Mouse (Mus musculus): Measurements from ENCODE around the gene Kdm2b.

The Kdm2b gene

GRCm38 (mm10) chr5:122832536-122832935 lies 157.1 kb downstream of the Kdm2b start:
- DNase-seq: peak in 1 of 2 experiments; percentile 35

GRCm38 (mm10) chr5:122825099-122825498 lies 164.5 kb downstream of the Kdm2b start:
- no peak for DNase-seq

GRCm38 (mm10) chr5:122824450-122824849 lies 165.2 kb downstream of the Kdm2b start:
- peak; percentile 43 to 59 for DNase-seq

GRCm38 (mm10) chr5:122823976-122824375 lies 165.6 kb downstream of the Kdm2b start:
- no peak for DNase-seq

GRCm38 (mm10) chr5:122822441-122822840 lies 167.2 kb downstream of the Kdm2b start:
- no peak for DNase-seq

- no peak for DNase-seq
Observed at GRCm38 (mm10) chr5:122821524-122821885, 168.1 kb downstream of the Kdm2b start.

GRCm38 (mm10) chr5:122820777-122821523 lies 168.7 kb downstream of the Kdm2b start, which contains the start of gene Anapc5:
TSS of gene Anapc5 (minus strand) at chr5:122821339.
- peak; percentile 86 to 95 for DNase-seq

Data from thymus, adult 18-20 months (tissue).